Mouse (Mus musculus) kidney, embryonic 16.5 days (tissue): Measurements from ENCODE around the gene Tlr8. TPM values are rescaled to one million over a fixed set of nuclear protein-coding genes. Genes with fewer than 3 reads are reported as not detected.

Source experiments
- ATAC-seq: fragments of 200-750 bp; cut with Nextera tagmentation; 2 replicates; pipeline ENCODE4 v1.8.0; 2017; ENCODE audit warnings: moderate TSS enrichment; ENCODE audit not compliant: low FRiP score, low TSS enrichment
- H3K27ac ChIP-seq: fragments of 300-500 bp; sonication (generic); 2 replicates; pipeline ENCODE4 v1.5.1; 2014; ENCODE audit warnings: low read length
- H3K27me3 ChIP-seq: fragments of 300-500 bp; sonication (generic); 2 replicates; pipeline ENCODE4 v1.6.1; 2014; ENCODE audit warnings: low read length, control low read depth, mixed read lengths; ENCODE audit not compliant: insufficient read depth
- H3K36me3 ChIP-seq: fragments of 300-500 bp; sonication (generic); 2 replicates; pipeline ENCODE4 v1.6.1; 2014; ENCODE audit warnings: low read length, control low read depth, mixed read lengths; ENCODE audit not compliant: insufficient read depth
- H3K4me1 ChIP-seq: fragments of 300-500 bp; sonication (generic); 2 replicates; pipeline ENCODE4 v1.6.1; 2014; ENCODE audit warnings: low read length, control low read depth, mixed read lengths; ENCODE audit not compliant: insufficient read depth
- H3K4me2 ChIP-seq: fragments of 300-500 bp; sonication (generic); replicated peaks from 2 replicates; pipeline ENCODE4 v1.6.1; 2014; ENCODE audit warnings: low read depth, low read length
- H3K4me3 ChIP-seq: fragments of 300-500 bp; sonication (generic); 2 replicates; pipeline ENCODE4 v1.5.1; 2014; ENCODE audit warnings: mild to moderate bottlenecking, low read length
- H3K9ac ChIP-seq: fragments of 300-500 bp; sonication (generic); replicated peaks from 2 replicates; pipeline ENCODE4 v1.6.1; 2014; ENCODE audit warnings: low read length
- H3K9me3 ChIP-seq: fragments of 300-500 bp; sonication (generic); 2 replicates; pipeline ENCODE4 v1.6.1; 2016; ENCODE audit warnings: low read length, control low read depth
- WGBS: fragments of 180-500 bp; shearing (Covaris S2); extraction: QIAGEN DNeasy Blood & Tissue Kit; methylation state at CpG from one replicate; pipeline ENCODE4 v1.1.7; 2014; 5-methylcytosine and 5-hydroxymethylcytosine counted together
- polyA plus RNA-seq: library from polyadenylated mRNA; unstranded; fragments of >200 nt; fragmentation: Nextera tagmentation; extraction: Ambion mirVana; gene quantifications from 2 replicates; pipeline ENCODE4 v1.2.1, GENCODE M21; 2015

Tlr8 gene
- polyA plus RNA-seq, 1 experiment from 2014 or later, result 0.06 TPM

GRCm38 (mm10) chrX:167208506-167208820 lies 55.7 kb downstream of the Tlr8 start:
- no peaks in the 10 kb centered on the region for H3K36me3 ChIP-seq
- no peak for ATAC-seq
- peak overlapping the region; percentile 54 for H3K4me2 ChIP-seq
- peak overlapping the region; percentile 76 for H3K9ac ChIP-seq
- no peaks in the 10 kb centered on the region for H3K9me3 ChIP-seq
- peaks cover 26% of the 10 kb centered on the region; the same call in 1 of the 2 replicates for H3K27me3 ChIP-seq
- H3K4me3 ChIP-seq, result peak overlapping the region; percentile 67
- H3K27ac ChIP-seq, result peak overlapping the region; percentile 88
- peaks cover 6% of the 10 kb centered on the region; the same call in 1 of the 2 replicates for H3K4me1 ChIP-seq
- WGBS, result 13% methylated on average over 16 of the region's 16 CpGs

GRCm38 (mm10) chrX:167207741-167208505 lies 56.2 kb downstream of the Tlr8 start:
- H3K27ac ChIP-seq, result peak overlapping the region; percentile 88
- WGBS, result 27% methylated on average over 25 of the region's 25 CpGs
- no peak for ATAC-seq
- peak overlapping the region; percentile 54 for H3K4me2 ChIP-seq
- no peaks in the 10 kb centered on the region for H3K9me3 ChIP-seq
- H3K36me3 ChIP-seq, result no peaks in the 10 kb centered on the region
- peak overlapping the region; percentile 67 for H3K4me3 ChIP-seq
- peak overlapping the region; percentile 76 for H3K9ac ChIP-seq
- peaks cover 6% of the 10 kb centered on the region; the same call in 1 of the 2 replicates for H3K4me1 ChIP-seq
- peaks cover 26% of the 10 kb centered on the region; the same call in 1 of the 2 replicates for H3K27me3 ChIP-seq

GRCm38 (mm10) chrX:167205813-167206520 lies 58.2 kb downstream of the Tlr8 start:
- 0 out of 2 replicates have a peak, but pooled peaks have one; percentile 37 for ATAC-seq
- WGBS, result 66% methylated on average over 8 of the region's 8 CpGs
- H3K9me3 ChIP-seq, result no peaks in the 10 kb centered on the region
- H3K4me3 ChIP-seq, result no peak overlapping the region
- H3K36me3 ChIP-seq, result no peaks in the 10 kb centered on the region
- H3K27me3 ChIP-seq, result peaks cover 34% of the 10 kb centered on the region; the same call in 1 of the 2 replicates
- H3K9ac ChIP-seq, result no peak overlapping the region
- no peaks in the 10 kb centered on the region for H3K4me1 ChIP-seq
- no peak overlapping the region for H3K4me2 ChIP-seq
- H3K27ac ChIP-seq, result no peak overlapping the region

- no peak overlapping the region for H3K27ac ChIP-seq
- 76% methylated on average over 2 of the region's 2 CpGs for WGBS
- H3K27me3 ChIP-seq, result peaks cover 25% of the 10 kb centered on the region; the same call in 1 of the 2 replicates
- no peak overlapping the region for H3K4me3 ChIP-seq
- H3K4me1 ChIP-seq, result no peaks in the 10 kb centered on the region
- H3K9ac ChIP-seq, result no peak overlapping the region
- H3K9me3 ChIP-seq, result no peaks in the 10 kb centered on the region
- H3K4me2 ChIP-seq, result no peak overlapping the region
- no peak for ATAC-seq
- H3K36me3 ChIP-seq, result no peaks in the 10 kb centered on the region
Measured at GRCm38 (mm10) chrX:167201365-167201764, 62.8 kb downstream of the Tlr8 start.

- H3K27me3 ChIP-seq, result peaks cover 4% of the 10 kb centered on the region; the same call in 1 of the 2 replicates
- no peaks in the 10 kb centered on the region for H3K4me1 ChIP-seq
- WGBS, result 61% methylated on average over 2 of the region's 2 CpGs
- H3K27ac ChIP-seq, result no peak overlapping the region
- no peak overlapping the region for H3K4me2 ChIP-seq
- no peaks in the 10 kb centered on the region for H3K36me3 ChIP-seq
- no peak overlapping the region for H3K9ac ChIP-seq
- no peak overlapping the region for H3K4me3 ChIP-seq
- H3K9me3 ChIP-seq, result no peaks in the 10 kb centered on the region
- no peak for ATAC-seq
Measured at GRCm38 (mm10) chrX:167195228-167195649, 68.9 kb downstream of the Tlr8 start.

Other genes starting within 250 kb of the Tlr8 start
- gene Tmsb4x, start 55.0 kb downstream of the Tlr8 start, polyA plus RNA-seq, result 2,464 and 2,500 TPM in 2 replicates
- gene Tlr7, start 66.2 kb upstream of the Tlr8 start, polyA plus RNA-seq, result 0.37 and 0.65 TPM in 2 replicates
- 33.4 and 33.5 TPM in 2 replicates for gene Prps2, start 118.4 kb upstream of the Tlr8 start, polyA plus RNA-seq